Mouse (Mus musculus) embryonic facial prominence, embryonic 14.5 days (tissue): ENCODE measurements around the gene Kalrn. TPM values are rescaled to one million over a fixed set of nuclear protein-coding genes. Genes with fewer than 3 reads are reported as not detected.

Source experiments
- ATAC-seq: fragments of 200-750 bp; cut with Nextera tagmentation; 2 replicates; pipeline ENCODE4 v1.8.0; 2017; ENCODE audit warnings: low read depth, moderate number of reproducible peaks, moderate TSS enrichment
- DNase-seq: peaks from one replicate; pipeline ENCODE4 v3.0.0-alpha.2; 2015; ENCODE audit warnings: low spot score
- H3K27ac ChIP-seq: fragments of 300-500 bp; sonication (generic); replicated peaks from 2 replicates; pipeline ENCODE4 v1.5.1; 2014; ENCODE audit warnings: low read depth, mild to moderate bottlenecking, low read length, moderate library complexity
- H3K27me3 ChIP-seq: fragments of 300-500 bp; sonication (generic); replicated peaks from 2 replicates; pipeline ENCODE4 v1.6.1; 2014; ENCODE audit warnings: low read length; ENCODE audit not compliant: control insufficient read depth, insufficient read depth
- H3K36me3 ChIP-seq: fragments of 300-500 bp; sonication (generic); 2 replicates; pipeline ENCODE4 v1.6.1; 2014; ENCODE audit warnings: low read length, mixed read lengths; ENCODE audit not compliant: control insufficient read depth, insufficient read depth
- H3K4me1 ChIP-seq: fragments of 300-500 bp; sonication (generic); 2 replicates; pipeline ENCODE4 v1.6.1; 2014; ENCODE audit warnings: antibody characterized with exemption, low read length; ENCODE audit not compliant: control insufficient read depth, insufficient read depth
- H3K4me2 ChIP-seq: fragments of 300-500 bp; sonication (generic); 2 replicates; pipeline ENCODE4 v1.6.1; 2014; ENCODE audit warnings: low read depth, mild to moderate bottlenecking, low read length, moderate library complexity, mixed read lengths
- H3K4me3 ChIP-seq: fragments of 300-500 bp; sonication (generic); 2 replicates; pipeline ENCODE4 v1.5.1; 2014; ENCODE audit warnings: low read depth, mild to moderate bottlenecking, low read length
- H3K9ac ChIP-seq: fragments of 300-500 bp; sonication (generic); 2 replicates; pipeline ENCODE4 v1.6.1; 2014; ENCODE audit warnings: low read depth, mild to moderate bottlenecking, low read length, moderate library complexity, mixed read lengths
- H3K9me3 ChIP-seq: fragments of 300-500 bp; sonication (generic); 2 replicates; pipeline ENCODE4 v1.6.1; 2016; ENCODE audit warnings: low read length; ENCODE audit not compliant: control insufficient read depth
- WGBS: fragments of 180-500 bp; shearing (Covaris S2); extraction: QIAGEN DNeasy Blood & Tissue Kit; methylation state at CpG from one replicate; pipeline ENCODE4 v1.1.7; 2014; 5-methylcytosine and 5-hydroxymethylcytosine counted together
- polyA plus RNA-seq: library from polyadenylated mRNA; unstranded; fragments of >200 nt; fragmentation: Nextera tagmentation; extraction: Ambion mirVana; gene quantifications from 2 replicates; pipeline ENCODE4 v1.2.1, GENCODE M21; 2014

The Kalrn gene
- polyA plus RNA-seq, 1 experiment from 2014 or later: 12.2 TPM

DNA sequence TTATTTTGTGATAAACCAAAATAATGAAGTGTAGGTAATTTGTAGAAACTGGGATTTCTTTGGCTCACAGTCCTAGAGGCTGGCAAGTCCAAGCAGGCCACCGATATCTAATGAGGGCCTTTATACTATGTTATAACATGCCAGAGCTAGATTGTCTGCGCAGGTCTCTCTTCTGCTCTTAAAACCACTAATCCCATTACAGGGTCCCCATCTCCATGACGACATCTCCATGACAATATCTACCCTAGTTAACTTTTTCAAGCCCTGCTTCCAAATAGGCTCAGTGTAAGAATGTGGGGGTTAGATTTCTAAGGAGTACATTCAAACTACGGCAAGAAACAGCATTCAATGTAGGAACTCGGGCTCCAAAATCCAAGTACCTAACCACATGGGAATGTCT is 143.2 kb downstream of the Kalrn start:
- H3K27me3 ChIP-seq: no peaks in the 10 kb centered on the region
- WGBS: 62% methylated on average over 5 of the region's 5 CpGs
- H3K4me3 ChIP-seq: no peak overlapping the region
- no peak overlapping the region for H3K27ac ChIP-seq
- no peaks in the 10 kb centered on the region for H3K9me3 ChIP-seq
- ATAC-seq (peak; percentile 84; the same call in 1 of the 2 replicates), DNase-seq (peak; percentile 57)
- no peaks in the 10 kb centered on the region for H3K36me3 ChIP-seq
- no peak overlapping the region for H3K9ac ChIP-seq
- H3K4me1 ChIP-seq: peaks cover 11% of the 10 kb centered on the region; the same call in 1 of the 2 replicates
- H3K4me2 ChIP-seq: no peak overlapping the region

DNA sequence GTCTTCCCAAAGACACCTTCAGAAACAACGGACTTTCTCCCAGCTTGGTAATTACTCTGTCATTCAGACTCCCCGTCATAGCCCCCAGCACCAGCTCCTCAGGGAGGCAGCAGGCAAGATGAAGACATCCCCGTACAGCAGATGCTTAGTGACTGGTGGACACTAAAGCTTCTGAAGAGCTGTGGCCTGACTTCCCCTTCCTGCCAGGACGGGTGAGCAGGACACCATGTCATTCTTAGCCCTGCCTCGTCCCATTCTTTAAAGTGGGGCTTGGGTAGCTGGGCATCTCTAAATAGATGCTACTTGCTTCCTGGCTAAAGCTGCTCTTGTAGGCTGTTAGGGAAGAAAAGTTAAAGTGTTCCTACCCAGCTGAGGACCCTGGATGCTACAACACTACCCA is 145.7 kb downstream of the Kalrn start:
- no peak for ATAC-seq
- Histone ChIP-seq H3K4me1 (peaks cover 16% of the 10 kb centered on the region; the same call in 1 of the 2 replicates), H3K27me3 (no peaks in the 10 kb centered on the region), H3K4me3 (no peak overlapping the region), H3K9ac (no peak overlapping the region), H3K27ac (no peak overlapping the region), H3K36me3 (no peaks in the 10 kb centered on the region), H3K4me2 (no peak overlapping the region), H3K9me3 (no peaks in the 10 kb centered on the region)
- DNase-seq: no peak
- WGBS: 72% methylated on average over 5 of the region's 5 CpGs

GRCm38 (mm10) chr16:34421473-34421872 is 151.9 kb downstream of the Kalrn start:
- H3K4me3 ChIP-seq: no peak overlapping the region
- no peaks in the 10 kb centered on the region for H3K9me3 ChIP-seq
- DNase-seq: peak; percentile 81
- no peaks in the 10 kb centered on the region for H3K36me3 ChIP-seq
- WGBS: 8% methylated on average over 6 of the region's 6 CpGs
- ATAC-seq: peak; percentile 84
- no peak overlapping the region for H3K9ac ChIP-seq
- 0 out of 2 replicates have a peak overlapping the region, but pooled peaks have one; percentile 2 for H3K4me2 ChIP-seq
- H3K4me1 ChIP-seq: peaks cover 45% of the 10 kb centered on the region
- H3K27me3 ChIP-seq: no peaks in the 10 kb centered on the region
- 0 out of 2 replicates have a peak overlapping the region, but pooled peaks have one; percentile 3 for H3K27ac ChIP-seq

DNA sequence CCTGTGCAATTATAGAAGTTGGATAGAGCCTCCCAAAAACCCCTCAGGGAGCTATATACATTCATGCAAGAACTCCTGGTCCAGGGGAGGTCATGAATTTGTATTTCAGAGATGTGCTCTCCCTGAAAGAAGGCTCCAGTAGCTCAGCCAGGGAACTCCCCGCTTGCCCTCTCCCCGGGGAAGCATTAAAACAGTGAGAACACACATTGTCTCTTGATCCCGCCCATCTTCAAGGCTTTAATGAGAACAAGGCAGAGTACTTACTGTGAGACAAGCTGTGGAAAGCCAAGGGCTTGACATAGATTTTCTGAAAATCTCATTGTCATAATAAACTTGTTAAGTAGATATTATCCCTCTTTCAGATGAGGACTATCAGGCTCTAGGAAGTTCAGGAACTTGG is 155.4 kb downstream of the Kalrn start:
- H3K4me1 ChIP-seq: peaks cover 51% of the 10 kb centered on the region
- WGBS: 56% methylated on average over 3 of the region's 3 CpGs
- no peak overlapping the region for H3K4me3 ChIP-seq
- no peak overlapping the region for H3K27ac ChIP-seq
- H3K9ac ChIP-seq: no peak overlapping the region
- H3K36me3 ChIP-seq: no peaks in the 10 kb centered on the region
- no peaks in the 10 kb centered on the region for H3K9me3 ChIP-seq
- ATAC-seq (no peak), DNase-seq (no peak)
- no peaks in the 10 kb centered on the region for H3K27me3 ChIP-seq
- no peak overlapping the region for H3K4me2 ChIP-seq

DNA sequence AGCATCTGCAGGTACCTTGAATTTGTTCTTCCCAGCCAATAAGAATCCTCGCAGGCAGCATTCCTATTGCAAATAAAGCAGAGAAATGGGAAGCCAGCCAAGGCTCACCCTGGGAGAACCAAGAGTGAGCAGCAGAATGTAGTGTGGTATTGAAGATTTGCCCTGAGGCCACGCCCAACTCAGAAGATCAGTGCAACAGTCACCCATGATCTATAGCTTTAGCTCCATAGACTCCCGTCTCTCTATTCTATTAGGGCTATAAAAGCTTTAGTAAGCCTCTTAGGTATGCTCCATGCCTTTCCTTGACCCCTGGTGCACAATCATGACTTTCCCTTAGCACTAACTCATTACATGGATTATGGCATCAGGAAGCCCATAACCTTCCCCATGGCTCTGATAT is 155.9 kb downstream of the Kalrn start:
- ATAC-seq: no peak
- H3K9me3 ChIP-seq: no peaks in the 10 kb centered on the region
- no peak overlapping the region for H3K27ac ChIP-seq
- peaks cover 55% of the 10 kb centered on the region for H3K4me1 ChIP-seq
- H3K4me2 ChIP-seq: no peak overlapping the region
- H3K9ac ChIP-seq: no peak overlapping the region
- H3K27me3 ChIP-seq: no peaks in the 10 kb centered on the region
- 73% methylated on average over 3 of the region's 3 CpGs for WGBS
- no peak overlapping the region for H3K4me3 ChIP-seq
- no peaks in the 10 kb centered on the region for H3K36me3 ChIP-seq
- peak; percentile 46 for DNase-seq

- 32% methylated on average over 7 of the region's 7 CpGs for WGBS
- Histone ChIP-seq H3K4me1 (peaks cover 37% of the 10 kb centered on the region), H3K4me3 (no peak overlapping the region), H3K36me3 (no peaks in the 10 kb centered on the region), H3K4me2 (no peak overlapping the region), H3K9ac (no peak overlapping the region), H3K27ac (peak overlapping the region; percentile 59; the same call in 1 of the 2 replicates), H3K27me3 (no peaks in the 10 kb centered on the region), H3K9me3 (no peaks in the 10 kb centered on the region)
- ATAC-seq (no peak), DNase-seq (no peak)
These were observed 158.8 kb downstream of the Kalrn start for GRCm38 (mm10) chr16:34414581-34414980.

- no peaks in the 10 kb centered on the region for H3K27me3 ChIP-seq
- peak overlapping the region; percentile 59; the same call in 1 of the 2 replicates for H3K27ac ChIP-seq
- WGBS: 17% methylated on average over 10 of the region's 10 CpGs
- peaks cover 37% of the 10 kb centered on the region for H3K4me1 ChIP-seq
- H3K4me2 ChIP-seq: peak overlapping the region; percentile 7; the same call in 1 of the 2 replicates
- peak; percentile 66 for DNase-seq
- ATAC-seq: peak; percentile 75
- H3K9ac ChIP-seq: no peak overlapping the region
- H3K9me3 ChIP-seq: no peaks in the 10 kb centered on the region
- no peak overlapping the region for H3K4me3 ChIP-seq
- H3K36me3 ChIP-seq: no peaks in the 10 kb centered on the region
These were observed 159.4 kb downstream of the Kalrn start for GRCm38 (mm10) chr16:34413868-34414333.

DNA sequence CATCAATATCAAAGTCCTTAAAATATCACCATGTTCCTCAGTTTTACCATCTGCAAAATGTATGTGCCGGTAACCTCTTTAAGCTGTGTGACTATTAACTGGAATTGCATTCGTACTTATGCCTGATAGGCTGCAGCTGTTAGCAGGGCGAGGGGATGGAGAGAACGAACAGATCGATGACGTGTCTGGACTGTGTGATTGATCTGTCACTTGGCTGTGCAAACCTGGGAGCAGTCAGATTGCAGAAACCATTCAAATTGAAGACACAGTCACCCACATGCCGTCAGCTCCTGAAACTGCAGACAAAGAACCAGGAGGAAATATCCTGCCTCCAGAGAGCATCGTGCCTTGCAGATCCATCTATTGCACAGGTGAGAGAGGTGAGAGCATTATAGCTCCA is 166.3 kb downstream of the Kalrn start:
- DNase-seq (no peak), ATAC-seq (no peak)
- no peak overlapping the region for H3K27ac ChIP-seq
- no peak overlapping the region for H3K4me3 ChIP-seq
- no peaks in the 10 kb centered on the region for H3K9me3 ChIP-seq
- H3K4me1 ChIP-seq: 0 out of 2 replicates have a peak, but pooled peaks cover under 1% of the 10 kb centered on the region
- H3K27me3 ChIP-seq: no peaks in the 10 kb centered on the region
- 80% methylated on average over 8 of the region's 8 CpGs for WGBS
- no peak overlapping the region for H3K4me2 ChIP-seq
- H3K9ac ChIP-seq: no peak overlapping the region
- H3K36me3 ChIP-seq: no peaks in the 10 kb centered on the region

GRCm38 (mm10) chr16:34405094-34405493 is 168.2 kb downstream of the Kalrn start:
- no peak overlapping the region for H3K27ac ChIP-seq
- no peaks in the 10 kb centered on the region for H3K27me3 ChIP-seq
- ATAC-seq (no peak), DNase-seq (no peak)
- WGBS: 71% methylated on average over 5 of the region's 5 CpGs
- H3K4me1 ChIP-seq: no peaks in the 10 kb centered on the region
- no peak overlapping the region for H3K4me2 ChIP-seq
- H3K36me3 ChIP-seq: no peaks in the 10 kb centered on the region
- no peak overlapping the region for H3K9ac ChIP-seq
- no peak overlapping the region for H3K4me3 ChIP-seq
- H3K9me3 ChIP-seq: no peaks in the 10 kb centered on the region
